Mouse (Mus musculus) ES-E14 (cell line): ENCODE measurements around the gene Plekhh2.

Source experiments
- CHD2 ChIP-seq: IDR thresholded peaks from 2 replicates; pipeline ENCODE4 v1.6.1; 2014; ENCODE audit warnings: mild to moderate bottlenecking, low read depth, low read length, inconsistent platforms
- HCFC1 ChIP-seq: IDR thresholded peaks from 2 replicates; pipeline ENCODE4 v1.6.1; 2012; ENCODE audit warnings: low read length, inconsistent platforms, borderline replicate concordance; ENCODE audit not compliant: insufficient read depth
- MAFK ChIP-seq: IDR thresholded peaks from 2 replicates; pipeline ENCODE4 v1.6.1; 2014; ENCODE audit warnings: mild to moderate bottlenecking, low read depth, low read length, inconsistent platforms; ENCODE audit not compliant: insufficient read depth
- ZC3H11A ChIP-seq: IDR thresholded peaks from 2 replicates; pipeline ENCODE4 v1.6.1; 2012; ENCODE audit warnings: low read depth, mild to moderate bottlenecking, inconsistent platforms, low read length, borderline replicate concordance
- ZNF384 ChIP-seq: IDR thresholded peaks from 2 replicates; pipeline ENCODE4 v1.6.1; 2012; ENCODE audit warnings: low read depth, low read length, inconsistent platforms

- TF ChIP-seq ZNF384: no peak
- no peak for TF ChIP-seq CHD2
- TF ChIP-seq MAFK: no peak
- no peak for TF ChIP-seq HCFC1
- no peak for TF ChIP-seq ZC3H11A
Measured at GRCm38 (mm10) chr17:84535226-84535625, 23.5 kb downstream of the Plekhh2 start.
